Mouse (Mus musculus) stomach, postnatal 0 days (tissue): Measurements from ENCODE around the gene Tomm40l. TPM values are rescaled to one million over a fixed set of nuclear protein-coding genes. Genes with fewer than 3 reads are reported as not detected.
A peak's percentile ranks its signal among the peaks of the same experiment; 100 is the strongest.

ENCODE experiments used
- ATAC-seq: fragments of 200-750 bp; cut with Nextera tagmentation; 2 replicates; pipeline ENCODE4 v1.8.0; 2017; ENCODE audit not compliant: low FRiP score, low TSS enrichment
- DNase-seq: peaks from one replicate; pipeline ENCODE4 v3.0.0-alpha.2; 2016; ENCODE audit warnings: low spot score
- H3K27ac ChIP-seq: fragments of 300-500 bp; sonication (generic); replicated peaks from 2 replicates; pipeline ENCODE4 v1.5.1; 2014; ENCODE audit warnings: mild to moderate bottlenecking, control low read depth
- H3K27me3 ChIP-seq: fragments of 300-500 bp; sonication (generic); 2 replicates; pipeline ENCODE4 v1.6.1; 2014; ENCODE audit warnings: low read length; ENCODE audit not compliant: control insufficient read depth, insufficient read depth
- H3K36me3 ChIP-seq: fragments of 300-500 bp; sonication (generic); 2 replicates; pipeline ENCODE4 v1.6.1; 2014; ENCODE audit warnings: low read length, mixed read lengths; ENCODE audit not compliant: control insufficient read depth, insufficient read depth
- H3K4me1 ChIP-seq: fragments of 300-500 bp; sonication (generic); replicated peaks from 2 replicates; pipeline ENCODE4 v1.6.1; 2014; ENCODE audit warnings: antibody characterized with exemption; ENCODE audit not compliant: control insufficient read depth, insufficient read depth
- H3K4me2 ChIP-seq: fragments of 300-500 bp; sonication (generic); replicated peaks from 2 replicates; pipeline ENCODE4 v1.6.1; 2014; ENCODE audit warnings: low read depth, mild to moderate bottlenecking, control low read depth, moderate library complexity
- H3K4me3 ChIP-seq: fragments of 300-500 bp; sonication (generic); 2 replicates; pipeline ENCODE4 v1.5.1; 2014; ENCODE audit warnings: low read depth, low read length, control low read depth
- H3K9ac ChIP-seq: fragments of 300-500 bp; sonication (generic); 2 replicates; pipeline ENCODE4 v1.6.1; 2014; ENCODE audit warnings: mild to moderate bottlenecking, low read length, control low read depth, mixed read lengths
- H3K9me3 ChIP-seq: fragments of 300-500 bp; sonication (generic); 2 replicates; pipeline ENCODE4 v1.6.1; 2016; ENCODE audit warnings: low read length; ENCODE audit not compliant: control insufficient read depth
- CTCF ChIP-seq: IDR thresholded peaks from 2 replicates; pipeline ENCODE4 v1.5.1; 2016; ENCODE audit warnings: antibody characterized with exemption, low read depth, mild to moderate bottlenecking, moderate library complexity
- EP300 ChIP-seq: optimal IDR thresholded peaks from 2 replicates; pipeline ENCODE3; 2016; ENCODE audit warnings: antibody characterized with exemption
- WGBS: fragments of 180-500 bp; shearing (Covaris S2); extraction: QIAGEN DNeasy Blood & Tissue Kit; methylation state at CpG from one replicate; pipeline ENCODE4 v1.1.7; 2014; 5-methylcytosine and 5-hydroxymethylcytosine counted together
- polyA plus RNA-seq: library from polyadenylated mRNA; unstranded; fragments of >200 nt; fragmentation: Nextera tagmentation; extraction: Ambion mirVana; gene quantifications from 2 replicates; pipeline ENCODE4 v1.2.1, GENCODE M21; 2015

Gene Tomm40l
- polyA plus RNA-seq, 1 experiment from 2014 or later = 19.6 TPM

- Histone ChIP-seq H3K9me3 (no peaks in the 10 kb centered on the region), H3K4me3 (no peak overlapping the region), H3K27me3 (no peaks in the 10 kb centered on the region), H3K36me3 (no peaks in the 10 kb centered on the region), H3K9ac (no peak overlapping the region), H3K4me1 (peaks cover 4% of the 10 kb centered on the region; the same call in 1 of the 2 replicates), H3K27ac (peak overlapping the region; percentile 74), H3K4me2 (peak overlapping the region; percentile 17; the same call in 1 of the 2 replicates)
- 29% methylated on average over 14 of the region's 14 CpGs for WGBS
- TF ChIP-seq CTCF = no peak
- no peak for TF ChIP-seq EP300
- DNase-seq (peak; percentile 53), ATAC-seq (peak; percentile 71)
These were observed 32.7 kb downstream of the Tomm40l start for GRCm38 (mm10) chr1:171189476-171190114.

GRCm38 (mm10) chr1:171189046-171189445 is 33.3 kb downstream of the Tomm40l start:
- H3K36me3 ChIP-seq = no peaks in the 10 kb centered on the region
- no peaks in the 10 kb centered on the region for H3K9me3 ChIP-seq
- peaks cover 4% of the 10 kb centered on the region; the same call in 1 of the 2 replicates for H3K4me1 ChIP-seq
- H3K4me3 ChIP-seq = no peak overlapping the region
- TF ChIP-seq EP300 = no peak
- TF ChIP-seq CTCF = no peak
- H3K27ac ChIP-seq = peak overlapping the region; percentile 74
- WGBS = 20% methylated on average over 8 of the region's 8 CpGs
- 0 out of 2 replicates have a peak overlapping the region, but pooled peaks have one; percentile 2 for H3K9ac ChIP-seq
- no peaks in the 10 kb centered on the region for H3K27me3 ChIP-seq
- DNase-seq (peak; percentile 26), ATAC-seq (peak; percentile 49)
- peak overlapping the region; percentile 17 for H3K4me2 ChIP-seq

GRCm38 (mm10) chr1:171187851-171188700 is 34.2 kb downstream of the Tomm40l start:
- WGBS = 63% methylated on average over 13 of the region's 13 CpGs
- Histone ChIP-seq H3K9me3 (no peaks in the 10 kb centered on the region), H3K9ac (no peak overlapping the region), H3K36me3 (no peaks in the 10 kb centered on the region), H3K27me3 (no peaks in the 10 kb centered on the region), H3K27ac (no peak overlapping the region), H3K4me3 (no peak overlapping the region), H3K4me2 (no peak overlapping the region), H3K4me1 (peaks cover 4% of the 10 kb centered on the region; the same call in 1 of the 2 replicates)
- ATAC-seq (no peak), DNase-seq (no peak)
- no peak for TF ChIP-seq EP300
- no peak for TF ChIP-seq CTCF

GRCm38 (mm10) chr1:171185655-171186054 is 36.7 kb downstream of the Tomm40l start:
- no peaks in the 10 kb centered on the region for H3K36me3 ChIP-seq
- no peak overlapping the region for H3K9ac ChIP-seq
- H3K9me3 ChIP-seq = no peaks in the 10 kb centered on the region
- DNase-seq (no peak), ATAC-seq (no peak)
- peaks cover 4% of the 10 kb centered on the region; the same call in 1 of the 2 replicates for H3K4me1 ChIP-seq
- TF ChIP-seq EP300 (no peak), CTCF (no peak)
- no peaks in the 10 kb centered on the region for H3K27me3 ChIP-seq
- no peak overlapping the region for H3K27ac ChIP-seq
- no peak overlapping the region for H3K4me2 ChIP-seq
- 67% methylated on average over 8 of the region's 8 CpGs for WGBS
- no peak overlapping the region for H3K4me3 ChIP-seq

GRCm38 (mm10) chr1:171184314-171184713 is 38.0 kb downstream of the Tomm40l start:
- ATAC-seq = peak; percentile 81
- TF ChIP-seq EP300 (no peak), CTCF (peak; percentile 60)
- H3K27ac ChIP-seq = no peak overlapping the region

GRCm38 (mm10) chr1:171183620-171184019 is 38.7 kb downstream of the Tomm40l start:
- no peak overlapping the region for H3K4me3 ChIP-seq
- H3K36me3 ChIP-seq = no peaks in the 10 kb centered on the region
- no peak overlapping the region for H3K4me2 ChIP-seq
- H3K27ac ChIP-seq = no peak overlapping the region
- ATAC-seq (no peak), DNase-seq (no peak)
- no peak overlapping the region for H3K9ac ChIP-seq
- H3K27me3 ChIP-seq = no peaks in the 10 kb centered on the region
- 55% methylated on average over 3 of the region's 3 CpGs for WGBS
- no peaks in the 10 kb centered on the region for H3K4me1 ChIP-seq
- H3K9me3 ChIP-seq = no peaks in the 10 kb centered on the region
- no peak for TF ChIP-seq CTCF
- TF ChIP-seq EP300 = no peak

More at GRCm38 (mm10) chr1:171184314-171184713, 38.0 kb downstream of the Tomm40l start:
- no peak overlapping the region for H3K9ac ChIP-seq
- H3K4me1 ChIP-seq = 0 out of 2 replicates have a peak, but pooled peaks cover under 1% of the 10 kb centered on the region
- no peaks in the 10 kb centered on the region for H3K27me3 ChIP-seq
- no peaks in the 10 kb centered on the region for H3K36me3 ChIP-seq
- no peak overlapping the region for H3K4me3 ChIP-seq
- peak; percentile 72 for DNase-seq
- 33% methylated on average over 7 of the region's 7 CpGs for WGBS
- no peak overlapping the region for H3K4me2 ChIP-seq
- H3K9me3 ChIP-seq = no peaks in the 10 kb centered on the region
